Mouse (Mus musculus) liver, embryonic 11.5 days (tissue): ENCODE data around the gene 1810009A15Rik. TPM values are rescaled to one million over a fixed set of nuclear protein-coding genes. Genes with fewer than 3 reads are reported as not detected.
A peak's percentile ranks its signal among the peaks of the same experiment; 100 is the strongest.

Experiments
- ATAC-seq: fragments of 200-750 bp; cut with Nextera tagmentation; replicated peaks from 2 replicates; pipeline ENCODE4 v1.8.0; 2017; ENCODE audit warnings: moderate number of reproducible peaks, mild to moderate bottlenecking, moderate TSS enrichment, moderate library complexity; ENCODE audit not compliant: low FRiP score
- DNase-seq: peaks from one replicate; pipeline ENCODE4 v3.0.0-alpha.2; 2017; ENCODE audit warnings: low spot score
- H3K27ac ChIP-seq: fragments of 300-500 bp; sonication (generic); 2 replicates; pipeline ENCODE4 v1.5.1; 2014; ENCODE audit warnings: mild to moderate bottlenecking, low read depth, low read length, control low read depth
- H3K27me3 ChIP-seq: fragments of 300-500 bp; sonication (generic); replicated peaks from 2 replicates; pipeline ENCODE4 v1.6.1; 2014; ENCODE audit warnings: low read length, mixed read lengths; ENCODE audit not compliant: control insufficient read depth, insufficient read depth
- H3K36me3 ChIP-seq: fragments of 300-500 bp; sonication (generic); 2 replicates; pipeline ENCODE4 v1.6.1; 2014; ENCODE audit warnings: mild to moderate bottlenecking, low read length, moderate library complexity, mixed read lengths; ENCODE audit not compliant: control insufficient read depth, insufficient read depth
- H3K4me1 ChIP-seq: fragments of 300-500 bp; sonication (generic); replicated peaks from 2 replicates; pipeline ENCODE4 v1.6.1; 2014; ENCODE audit warnings: low read length, mixed read lengths; ENCODE audit not compliant: control insufficient read depth, insufficient read depth
- H3K4me2 ChIP-seq: fragments of 300-500 bp; sonication (generic); 2 replicates; pipeline ENCODE4 v1.6.1; 2014; ENCODE audit warnings: mild to moderate bottlenecking, control low read depth, moderate library complexity
- H3K4me3 ChIP-seq: fragments of 300-500 bp; sonication (generic); 2 replicates; pipeline ENCODE4 v1.5.1; 2014; ENCODE audit warnings: low read depth, low read length, control low read depth
- H3K9ac ChIP-seq: fragments of 300-500 bp; sonication (generic); 2 replicates; pipeline ENCODE4 v1.6.1; 2014; ENCODE audit warnings: low read depth, low read length, control low read depth
- H3K9me3 ChIP-seq: fragments of 300-500 bp; sonication (generic); 2 replicates; pipeline ENCODE4 v1.6.1; 2016; ENCODE audit warnings: low read length, inconsistent platforms, mixed read lengths; ENCODE audit not compliant: control insufficient read depth
- WGBS: fragments of 180-500 bp; shearing (Covaris S2); extraction: QIAGEN DNeasy Blood & Tissue Kit; methylation state at CpG from one replicate; pipeline ENCODE4 v1.1.7; 2014; 5-methylcytosine and 5-hydroxymethylcytosine counted together
- polyA plus RNA-seq: library from polyadenylated mRNA; unstranded; fragments of >200 nt; fragmentation: Nextera tagmentation; extraction: Ambion mirVana; gene quantifications from 2 replicates; pipeline ENCODE4 v1.2.1, GENCODE M21; 2014

Gene 1810009A15Rik
- polyA plus RNA-seq, 1 experiment from 2014 or later, result 171 TPM

- H3K4me2 ChIP-seq, result peak overlapping the region; percentile 81
- no peak for ATAC-seq
- H3K4me1 ChIP-seq, result peaks cover 18% of the 10 kb centered on the region
- H3K36me3 ChIP-seq, result peaks cover 12% of the 10 kb centered on the region; the same call in 1 of the 2 replicates
- DNase-seq, result no peak
- peak overlapping the region; percentile 84 for H3K4me3 ChIP-seq
- H3K27ac ChIP-seq, result peak overlapping the region; percentile 90; the same call in 1 of the 2 replicates
- no peaks in the 10 kb centered on the region for H3K9me3 ChIP-seq
- H3K27me3 ChIP-seq, result no peaks in the 10 kb centered on the region
- 0 out of 2 replicates have a peak overlapping the region, but pooled peaks have one; percentile 34 for H3K9ac ChIP-seq
- WGBS, result 74% methylated on average over 9 of the region's 9 CpGs
Measured at GRCm38 (mm10) chr19:8921741-8922140, 33.1 kb downstream of the 1810009A15Rik start.

GRCm38 (mm10) chr19:8926766-8927165 is 38.1 kb downstream of the 1810009A15Rik start:
- H3K4me2 ChIP-seq, result peak overlapping the region; percentile 19; the same call in 1 of the 2 replicates
- no peak overlapping the region for H3K4me3 ChIP-seq
- DNase-seq, result no peak
- H3K36me3 ChIP-seq, result peaks cover 12% of the 10 kb centered on the region; the same call in 1 of the 2 replicates
- H3K27ac ChIP-seq, result 0 out of 2 replicates have a peak overlapping the region, but pooled peaks have one; percentile 8
- peaks cover 39% of the 10 kb centered on the region for H3K4me1 ChIP-seq
- 65% methylated on average over 2 of the region's 2 CpGs for WGBS
- H3K9me3 ChIP-seq, result no peaks in the 10 kb centered on the region
- no peaks in the 10 kb centered on the region for H3K27me3 ChIP-seq
- H3K9ac ChIP-seq, result peak overlapping the region; percentile 26
- ATAC-seq, result no peak

- 54% methylated on average over 12 of the region's 12 CpGs for WGBS
- peak overlapping the region; percentile 92 for H3K27ac ChIP-seq
- peaks cover 37% of the 10 kb centered on the region for H3K4me1 ChIP-seq
- no peak overlapping the region for H3K9ac ChIP-seq
- no peaks in the 10 kb centered on the region for H3K27me3 ChIP-seq
- peak overlapping the region; percentile 90 for H3K4me2 ChIP-seq
- DNase-seq, result no peak
- peaks cover 12% of the 10 kb centered on the region; the same call in 1 of the 2 replicates for H3K36me3 ChIP-seq
- peak; percentile 65 for ATAC-seq
- H3K9me3 ChIP-seq, result no peaks in the 10 kb centered on the region
- no peak overlapping the region for H3K4me3 ChIP-seq
Measured at GRCm38 (mm10) chr19:8927891-8928525, 39.4 kb downstream of the 1810009A15Rik start.

GRCm38 (mm10) chr19:8928689-8929223 is 40.1 kb downstream of the 1810009A15Rik start:
- Histone ChIP-seq H3K4me1 (peaks cover 36% of the 10 kb centered on the region), H3K9me3 (no peaks in the 10 kb centered on the region), H3K4me2 (peak overlapping the region; percentile 90), H3K4me3 (peak overlapping the region; percentile 87), H3K36me3 (peaks cover 17% of the 10 kb centered on the region; the same call in 1 of the 2 replicates), H3K27me3 (no peaks in the 10 kb centered on the region), H3K9ac (peak overlapping the region; percentile 88; the same call in 1 of the 2 replicates), H3K27ac (peak overlapping the region; percentile 92)
- ATAC-seq (no peak; the same call in 1 of the 2 replicates), DNase-seq (no peak)
- 28% methylated on average over 16 of the region's 16 CpGs for WGBS

- H3K27ac ChIP-seq, result peak within 1 kb of the TSS; percentile 92
- H3K36me3 ChIP-seq, result peaks cover 21% of the 10 kb centered on the region; the same call in 1 of the 2 replicates
- peak; percentile 86 for DNase-seq
- WGBS, result under 1% methylated on average over 68 of the region's 74 CpGs
- no peaks in the 10 kb centered on the region for H3K9me3 ChIP-seq
- peak within 1 kb of the TSS; percentile 90 for H3K4me2 ChIP-seq
- peaks cover 34% of the 10 kb centered on the region for H3K4me1 ChIP-seq
- peak within 1 kb of the TSS; percentile 88 for H3K9ac ChIP-seq
- peak; percentile 75 for ATAC-seq
- H3K27me3 ChIP-seq, result no peaks in the 10 kb centered on the region
- peak within 1 kb of the TSS; percentile 87 for H3K4me3 ChIP-seq
Measured at GRCm38 (mm10) chr19:8929224-8930088, 40.8 kb downstream of the 1810009A15Rik start, which contains the start of the genes Rom1 and Eml3. Gene Rom1, minus strand, starts transcription at chr19:8929356. Gene Eml3, plus strand, starts transcription at chr19:8929552.

GRCm38 (mm10) chr19:8930117-8930516 is 41.5 kb downstream of the 1810009A15Rik start:
- Histone ChIP-seq H3K36me3 (peaks cover 27% of the 10 kb centered on the region), H3K27ac (peak overlapping the region; percentile 92), H3K4me2 (peak overlapping the region; percentile 90), H3K4me3 (peak overlapping the region; percentile 87), H3K9ac (peak overlapping the region; percentile 88), H3K27me3 (no peaks in the 10 kb centered on the region), H3K4me1 (peaks cover 34% of the 10 kb centered on the region), H3K9me3 (no peaks in the 10 kb centered on the region)
- 10% methylated on average over 11 of the region's 11 CpGs for WGBS
- DNase-seq, result no peak
- no peak for ATAC-seq

GRCm38 (mm10) chr19:8930771-8931170 is 42.1 kb downstream of the 1810009A15Rik start:
- WGBS, result 80% methylated on average over 7 of the region's 7 CpGs
- no peak for ATAC-seq
- Histone ChIP-seq H3K27me3 (no peaks in the 10 kb centered on the region), H3K27ac (no peak overlapping the region; the same call in 1 of the 2 replicates), H3K4me2 (peak overlapping the region; percentile 90), H3K4me1 (peaks cover 34% of the 10 kb centered on the region), H3K9me3 (no peaks in the 10 kb centered on the region), H3K36me3 (peaks cover 25% of the 10 kb centered on the region), H3K9ac (peak overlapping the region; percentile 88), H3K4me3 (peak overlapping the region; percentile 87)
- DNase-seq, result no peak

GRCm38 (mm10) chr19:8936736-8937135 is 48.1 kb downstream of the 1810009A15Rik start:
- ATAC-seq, result no peak
- H3K36me3 ChIP-seq, result peaks cover 33% of the 10 kb centered on the region
- WGBS, result 80% methylated on average over 2 of the region's 2 CpGs

More at GRCm38 (mm10) chr19:8936736-8937135, 48.1 kb downstream of the 1810009A15Rik start:
- Histone ChIP-seq H3K27me3 (no peaks in the 10 kb centered on the region), H3K9ac (no peak overlapping the region), H3K27ac (no peak overlapping the region), H3K4me1 (peaks cover 12% of the 10 kb centered on the region), H3K4me3 (no peak overlapping the region), H3K4me2 (no peak overlapping the region), H3K9me3 (no peaks in the 10 kb centered on the region)
- no peak for DNase-seq
